Mouse (Mus musculus): ENCODE results near the gene Lrp1. TPM values are rescaled to one million over a fixed set of nuclear protein-coding genes. Genes with fewer than 3 reads are reported as not detected.

The Lrp1 gene
- polyA plus RNA-seq, 1 experiment from 2014 or later = 55.5 TPM

DNA sequence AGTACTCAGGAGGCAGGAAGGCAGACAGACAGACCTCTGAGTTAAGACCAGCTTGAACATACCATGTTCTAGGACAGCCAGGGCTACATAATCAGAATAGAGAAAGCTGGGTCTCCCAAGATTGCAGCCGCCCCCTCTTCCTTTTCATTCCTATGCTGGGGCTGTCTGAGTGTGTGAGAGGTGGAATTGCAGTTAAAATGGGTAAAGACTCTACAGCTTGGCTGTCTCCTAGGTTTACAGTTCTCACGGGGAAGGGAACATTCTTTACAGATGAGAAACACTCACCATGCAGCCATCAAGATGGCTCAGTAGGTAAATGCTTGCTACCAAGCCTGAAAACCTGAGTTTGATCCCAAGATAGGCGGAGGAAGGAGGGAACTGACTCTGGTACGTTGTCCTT lies 120.9 kb downstream of the Lrp1 start:
- Histone ChIP-seq H3K9me3 (replicated peaks; ENCODE audit: control insufficient read depth, low read length) (no peaks in the 10 kb centered on the region), H3K4me1 (ENCODE audit: control insufficient read depth, insufficient read depth, low read length) (no peaks in the 10 kb centered on the region), H3K27me3 (ENCODE audit: control insufficient read depth, insufficient read depth, low read length) (no peaks in the 10 kb centered on the region), H3K4me2 (ENCODE audit: low read depth, low read length) (no peak overlapping the region), H3K27ac (replicated peaks; ENCODE audit: low read depth, low read length) (no peak overlapping the region), H3K9ac (replicated peaks; ENCODE audit: low read length) (no peak overlapping the region), H3K4me3 (ENCODE audit: low read depth, low read length) (no peak overlapping the region), H3K36me3 (replicated peaks; ENCODE audit: control insufficient read depth, insufficient read depth, low read depth, low read length) (peaks cover 5% of the 10 kb centered on the region)
- 88% methylated on average over 4 of the region's 4 CpGs for WGBS
- no peak for ATAC-seq (replicated peaks; ENCODE audit: insufficient number of reproducible peaks, low FRiP score, low TSS enrichment, low read depth)
- DNase-seq (ENCODE audit: low spot score) = no peak

DNA sequence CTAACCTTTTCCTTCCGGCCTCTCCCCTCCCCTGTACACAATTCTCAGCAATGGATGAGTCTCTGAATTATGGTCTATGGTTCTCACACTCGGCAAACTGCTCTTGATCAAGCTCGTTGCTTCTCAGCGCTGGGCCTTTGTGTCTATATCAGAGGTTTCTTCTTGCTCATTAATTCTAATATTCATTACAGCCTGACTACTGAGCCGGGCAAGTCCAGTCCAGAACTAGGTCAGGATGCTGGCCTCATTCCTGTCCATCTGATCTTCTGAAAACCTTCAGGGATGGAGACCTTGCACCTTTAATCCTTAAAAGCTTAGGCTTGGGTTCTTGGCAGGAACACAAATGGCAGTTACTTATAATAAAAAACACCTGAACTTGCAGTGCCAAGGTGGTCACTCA lies 121.4 kb downstream of the Lrp1 start:
- 83% methylated on average over 5 of the region's 5 CpGs for WGBS
- ATAC-seq (replicated peaks; ENCODE audit: insufficient number of reproducible peaks, low FRiP score, low TSS enrichment, low read depth) = no peak
- no peak overlapping the region for H3K9ac ChIP-seq (replicated peaks; ENCODE audit: low read length)
- H3K36me3 ChIP-seq (replicated peaks; ENCODE audit: control insufficient read depth, insufficient read depth, low read depth, low read length) = peaks cover 10% of the 10 kb centered on the region
- no peaks in the 10 kb centered on the region for H3K9me3 ChIP-seq (replicated peaks; ENCODE audit: control insufficient read depth, low read length)
- no peak for DNase-seq (ENCODE audit: low spot score)
- H3K4me2 ChIP-seq (ENCODE audit: low read depth, low read length) = no peak overlapping the region
- no peak overlapping the region for H3K4me3 ChIP-seq (ENCODE audit: low read depth, low read length)
- no peaks in the 10 kb centered on the region for H3K4me1 ChIP-seq (ENCODE audit: control insufficient read depth, insufficient read depth, low read length)
- no peak overlapping the region for H3K27ac ChIP-seq (replicated peaks; ENCODE audit: low read depth, low read length)
- no peaks in the 10 kb centered on the region for H3K27me3 ChIP-seq (ENCODE audit: control insufficient read depth, insufficient read depth, low read length)

DNA sequence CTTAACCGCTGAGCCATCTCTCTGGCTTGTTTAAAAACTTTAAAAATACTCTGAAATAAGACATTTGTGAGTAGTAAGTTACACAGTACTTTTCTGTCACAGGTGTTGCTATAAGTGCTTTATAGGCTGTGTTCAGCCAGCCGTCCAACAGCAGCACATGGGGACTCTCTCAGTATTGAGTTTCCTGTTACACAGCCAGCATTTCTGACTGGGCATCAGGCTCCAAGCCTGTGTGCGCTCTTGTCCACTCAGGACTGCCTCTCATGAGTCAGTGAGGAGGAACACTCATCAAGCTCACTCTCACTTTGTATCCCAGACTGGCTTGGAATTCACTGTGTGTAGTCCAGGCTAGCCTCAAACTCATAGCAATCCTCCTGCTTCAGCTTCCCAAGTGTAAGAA lies 124.8 kb downstream of the Lrp1 start:
- Histone ChIP-seq H3K27me3 (ENCODE audit: control insufficient read depth, insufficient read depth, low read length) (no peaks in the 10 kb centered on the region), H3K4me3 (ENCODE audit: low read depth, low read length) (no peak overlapping the region), H3K27ac (replicated peaks; ENCODE audit: low read depth, low read length) (no peak overlapping the region), H3K4me1 (ENCODE audit: control insufficient read depth, insufficient read depth, low read length) (no peaks in the 10 kb centered on the region), H3K9ac (replicated peaks; ENCODE audit: low read length) (no peak overlapping the region), H3K9me3 (replicated peaks; ENCODE audit: control insufficient read depth, low read length) (no peaks in the 10 kb centered on the region), H3K36me3 (replicated peaks; ENCODE audit: control insufficient read depth, insufficient read depth, low read depth, low read length) (peaks cover 15% of the 10 kb centered on the region), H3K4me2 (ENCODE audit: low read depth, low read length) (no peak overlapping the region)
- ATAC-seq (replicated peaks; ENCODE audit: insufficient number of reproducible peaks, low FRiP score, low TSS enrichment, low read depth) = no peak
- WGBS = 93% methylated on average over 3 of the region's 3 CpGs
- DNase-seq (ENCODE audit: low spot score) = no peak

DNA sequence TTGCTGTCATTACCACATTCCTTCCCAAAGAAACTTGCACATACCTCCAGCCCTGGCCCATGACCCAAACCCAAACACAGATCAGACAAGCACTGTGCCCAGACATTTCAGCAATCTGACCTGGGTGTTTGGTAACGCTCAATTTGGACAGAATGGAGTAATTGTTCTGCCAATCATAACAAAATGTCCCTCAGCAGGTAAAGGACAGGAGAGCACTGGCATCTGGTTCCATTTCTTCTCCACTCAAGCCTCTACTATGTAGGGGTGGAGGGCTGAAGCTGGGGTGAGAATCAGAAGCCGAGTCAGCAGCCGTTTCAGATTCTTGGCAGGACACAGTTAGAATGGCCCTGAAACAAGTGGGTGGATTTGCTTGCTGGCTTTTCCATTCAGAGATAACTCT lies 128.8 kb downstream of the Lrp1 start:
- H3K27me3 ChIP-seq (ENCODE audit: control insufficient read depth, insufficient read depth, low read length) = no peaks in the 10 kb centered on the region
- H3K9me3 ChIP-seq (replicated peaks; ENCODE audit: control insufficient read depth, low read length) = no peaks in the 10 kb centered on the region
- H3K9ac ChIP-seq (replicated peaks; ENCODE audit: low read length) = no peak overlapping the region
- ATAC-seq (replicated peaks; ENCODE audit: insufficient number of reproducible peaks, low FRiP score, low TSS enrichment, low read depth) (no peak), DNase-seq (ENCODE audit: low spot score) (no peak)
- peaks cover 15% of the 10 kb centered on the region for H3K36me3 ChIP-seq (replicated peaks; ENCODE audit: control insufficient read depth, insufficient read depth, low read depth, low read length)
- H3K27ac ChIP-seq (replicated peaks; ENCODE audit: low read depth, low read length) = no peak overlapping the region
- H3K4me1 ChIP-seq (ENCODE audit: control insufficient read depth, insufficient read depth, low read length) = no peaks in the 10 kb centered on the region
- H3K4me3 ChIP-seq (ENCODE audit: low read depth, low read length) = no peak overlapping the region
- 66% methylated on average over 3 of the region's 3 CpGs for WGBS
- no peak overlapping the region for H3K4me2 ChIP-seq (ENCODE audit: low read depth, low read length)

DNA sequence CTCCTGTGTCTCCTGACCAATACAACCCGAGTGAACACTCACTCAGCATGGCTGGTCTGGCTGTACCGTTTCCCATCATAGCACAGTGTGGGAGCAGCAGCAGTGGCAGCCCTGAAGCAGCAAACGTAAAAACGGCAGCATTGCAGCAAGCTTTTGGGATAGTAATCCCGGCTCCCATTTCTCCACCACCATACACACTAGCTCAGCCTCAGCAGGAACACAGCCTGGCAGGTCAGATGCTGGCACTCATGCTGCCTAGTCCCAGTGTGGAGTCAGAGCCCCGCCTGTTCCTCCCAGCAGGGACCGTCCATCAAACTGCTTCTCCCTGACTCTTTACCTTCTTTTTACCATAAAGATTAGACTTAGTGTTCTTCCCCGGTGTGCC lies 129.8 kb downstream of the Lrp1 start:
- no peak overlapping the region for H3K27ac ChIP-seq (replicated peaks; ENCODE audit: low read depth, low read length)
- no peaks in the 10 kb centered on the region for H3K4me1 ChIP-seq (ENCODE audit: control insufficient read depth, insufficient read depth, low read length)
- H3K9me3 ChIP-seq (replicated peaks; ENCODE audit: control insufficient read depth, low read length) = no peaks in the 10 kb centered on the region
- WGBS = 73% methylated on average over 8 of the region's 8 CpGs
- H3K4me3 ChIP-seq (ENCODE audit: low read depth, low read length) = no peak overlapping the region
- no peak overlapping the region for H3K9ac ChIP-seq (replicated peaks; ENCODE audit: low read length)
- no peak overlapping the region for H3K4me2 ChIP-seq (ENCODE audit: low read depth, low read length)
- no peak for DNase-seq (ENCODE audit: low spot score)
- peaks cover 15% of the 10 kb centered on the region for H3K36me3 ChIP-seq (replicated peaks; ENCODE audit: control insufficient read depth, insufficient read depth, low read depth, low read length)
- H3K27me3 ChIP-seq (ENCODE audit: control insufficient read depth, insufficient read depth, low read length) = no peaks in the 10 kb centered on the region
- ATAC-seq (replicated peaks; ENCODE audit: insufficient number of reproducible peaks, low FRiP score, low TSS enrichment, low read depth) = no peak

DNA sequence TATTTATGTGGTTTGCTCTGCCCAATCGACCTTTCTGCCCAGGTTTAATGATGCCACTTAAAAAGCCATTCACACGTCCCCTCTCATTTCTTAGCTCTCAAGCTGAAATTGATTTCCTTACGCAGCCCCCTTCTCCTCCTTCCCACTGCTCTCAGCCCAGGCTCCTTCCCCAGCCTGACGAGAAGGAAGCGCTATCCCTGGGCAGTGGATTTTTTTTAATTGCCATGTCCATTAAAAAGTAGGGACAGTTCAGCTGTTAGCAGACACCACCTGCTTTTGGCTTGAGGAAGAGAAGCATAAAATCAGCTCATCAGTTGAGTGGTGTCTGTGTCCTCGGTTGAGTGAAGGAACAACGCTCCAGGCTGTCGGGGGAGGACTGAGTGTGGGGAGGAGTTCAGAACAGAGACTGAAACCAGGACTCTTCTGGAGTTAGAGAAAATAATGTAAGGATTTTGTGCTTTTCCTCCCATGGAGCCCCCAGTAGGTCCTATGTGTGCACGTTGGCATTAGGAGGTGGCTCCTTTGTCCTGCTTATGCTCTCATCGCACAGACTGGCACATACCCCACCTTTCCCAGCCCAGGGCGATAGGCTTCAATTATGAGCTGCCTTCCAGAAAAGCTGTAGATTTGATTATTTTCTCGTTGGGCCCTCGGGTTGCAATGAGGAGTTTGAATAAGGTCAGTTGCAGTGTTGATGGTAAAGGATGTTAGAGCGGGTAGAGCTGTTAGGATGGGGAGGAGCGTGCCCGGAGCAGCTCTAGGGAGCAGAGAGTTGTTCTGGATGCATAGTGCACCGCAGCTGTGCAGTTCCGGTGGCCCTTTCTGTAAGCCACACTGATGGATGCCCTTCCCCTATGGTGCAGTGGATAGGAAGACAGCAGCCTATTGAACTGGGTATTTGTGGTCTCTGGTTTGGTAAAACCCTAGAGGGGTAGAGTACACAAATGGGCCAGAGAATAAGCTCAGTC lies 130.5 kb downstream of the Lrp1 start:
- no peak for DNase-seq (ENCODE audit: low spot score)
- no peak overlapping the region for H3K27ac ChIP-seq (replicated peaks; ENCODE audit: low read depth, low read length)
- H3K4me2 ChIP-seq (ENCODE audit: low read depth, low read length) = no peak overlapping the region

DNA sequence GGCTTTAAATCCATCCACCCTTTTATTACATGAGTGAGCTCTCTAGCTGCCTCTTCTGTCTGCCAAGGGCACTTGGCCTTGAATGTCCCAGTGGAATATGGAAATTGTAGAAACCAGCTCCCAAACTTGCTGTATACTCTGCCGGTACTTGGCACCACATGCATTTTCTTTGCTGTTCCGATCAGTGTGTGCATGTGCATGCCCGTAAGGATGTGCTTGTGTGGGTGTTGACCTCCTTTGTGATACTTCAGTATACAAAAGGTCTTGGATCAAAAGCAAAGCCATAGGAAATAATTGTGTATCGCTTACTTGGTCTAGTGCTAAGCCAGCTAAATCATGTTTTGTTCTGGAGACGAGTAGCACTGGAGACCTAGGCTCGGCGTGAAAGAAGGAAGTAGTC lies 132.1 kb downstream of the Lrp1 start:
- 86% methylated on average over 7 of the region's 7 CpGs for WGBS
- no peak overlapping the region for H3K27ac ChIP-seq (replicated peaks; ENCODE audit: low read depth, low read length)
- H3K9me3 ChIP-seq (replicated peaks; ENCODE audit: control insufficient read depth, low read length) = no peaks in the 10 kb centered on the region
- DNase-seq (ENCODE audit: low spot score) = no peak
- H3K4me3 ChIP-seq (ENCODE audit: low read depth, low read length) = no peak overlapping the region
- ATAC-seq (replicated peaks; ENCODE audit: insufficient number of reproducible peaks, low FRiP score, low TSS enrichment, low read depth) = no peak
- H3K36me3 ChIP-seq (replicated peaks; ENCODE audit: control insufficient read depth, insufficient read depth, low read depth, low read length) = peaks cover 5% of the 10 kb centered on the region
- H3K4me2 ChIP-seq (ENCODE audit: low read depth, low read length) = no peak overlapping the region
- H3K27me3 ChIP-seq (ENCODE audit: control insufficient read depth, insufficient read depth, low read length) = no peaks in the 10 kb centered on the region
- no peaks in the 10 kb centered on the region for H3K4me1 ChIP-seq (ENCODE audit: control insufficient read depth, insufficient read depth, low read length)
- no peak overlapping the region for H3K9ac ChIP-seq (replicated peaks; ENCODE audit: low read length)

More for the DNA sequence above, 130.5 kb downstream of the Lrp1 start:
- Histone ChIP-seq H3K9ac (replicated peaks; ENCODE audit: low read length) (no peak overlapping the region), H3K4me3 (ENCODE audit: low read depth, low read length) (no peak overlapping the region), H3K36me3 (replicated peaks; ENCODE audit: control insufficient read depth, insufficient read depth, low read depth, low read length) (peaks cover 13% of the 10 kb centered on the region), H3K27me3 (ENCODE audit: control insufficient read depth, insufficient read depth, low read length) (no peaks in the 10 kb centered on the region), H3K4me1 (ENCODE audit: control insufficient read depth, insufficient read depth, low read length) (no peaks in the 10 kb centered on the region), H3K9me3 (replicated peaks; ENCODE audit: control insufficient read depth, low read length) (no peaks in the 10 kb centered on the region)
- ATAC-seq (replicated peaks; ENCODE audit: insufficient number of reproducible peaks, low FRiP score, low TSS enrichment, low read depth) = no peak
- 76% methylated on average over 18 of the region's 18 CpGs for WGBS
